Mouse (Mus musculus) brown adipose tissue, adult 24 weeks (tissue): ENCODE results near the gene Fhdc1. TPM values are rescaled to one million over a fixed set of nuclear protein-coding genes. Genes with fewer than 3 reads are reported as not detected.
A peak's percentile ranks its signal among the peaks of the same experiment; 100 is the strongest.

Experiments
- H3K27ac ChIP-seq: fragments of 200-500 bp; replicated peaks from 2 replicates; pipeline ENCODE4 v1.5.1; 2012; ENCODE audit warnings: low read depth, mild to moderate bottlenecking, low read length
- H3K4me1 ChIP-seq: fragments of 200-500 bp; 2 replicates; pipeline ENCODE4 v1.6.1; 2012; ENCODE audit warnings: low read length, mixed read lengths; ENCODE audit not compliant: control insufficient read depth, insufficient read depth, insufficient read length
- H3K4me3 ChIP-seq: fragments of 200-500 bp; 2 replicates; pipeline ENCODE4 v1.5.1; 2012; ENCODE audit warnings: low read depth, mild to moderate bottlenecking, low read length, moderate library complexity; ENCODE audit not compliant: insufficient read depth
- polyA plus RNA-seq: library from polyadenylated mRNA; stranded (reverse); fragments of >200 nt; gene quantifications from 2 replicates; pipeline ENCODE4 v1.2.4, GENCODE M21; 2012; ENCODE audit not compliant: missing spikeins, insufficient read depth, insufficient read length

The Fhdc1 gene
- 2.0 and 4.1 TPM in 2 replicates for polyA plus RNA-seq

GRCm38 (mm10) chr3:84480006-84480897 lies at the start of gene Fhdc1:
TSS of gene Fhdc1 (minus strand) at chr3:84480429.
- no peak within 1 kb of the TSS for H3K27ac ChIP-seq
- H3K4me1 ChIP-seq: peaks cover 5% of the 10 kb centered on the region; the same call in 1 of the 2 replicates
- H3K4me3 ChIP-seq: peak within 1 kb of the TSS; percentile 56

- Histone ChIP-seq H3K27ac (no peak overlapping the region), H3K4me1 (no peaks in the 10 kb centered on the region), H3K4me3 (no peak overlapping the region)
These were observed 48.8 kb upstream of the Fhdc1 start for GRCm38 (mm10) chr3:84529021-84529420.

GRCm38 (mm10) chr3:84524952-84525351 lies 44.7 kb upstream of the Fhdc1 start:
- Histone ChIP-seq H3K4me1 (no peaks in the 10 kb centered on the region), H3K4me3 (no peak overlapping the region), H3K27ac (no peak overlapping the region)

- Histone ChIP-seq H3K4me3 (no peak overlapping the region), H3K27ac (no peak overlapping the region), H3K4me1 (no peaks in the 10 kb centered on the region; the same call in 1 of the 2 replicates)
These were observed 35.9 kb upstream of the Fhdc1 start for GRCm38 (mm10) chr3:84516163-84516562.

- Histone ChIP-seq H3K4me3 (no peak overlapping the region), H3K4me1 (no peaks in the 10 kb centered on the region; the same call in 1 of the 2 replicates)
These were observed 32.7 kb upstream of the Fhdc1 start for GRCm38 (mm10) chr3:84512774-84513515.

GRCm38 (mm10) chr3:84505193-84505592 lies 25.0 kb upstream of the Fhdc1 start:
- Histone ChIP-seq H3K4me1 (peaks cover 3% of the 10 kb centered on the region), H3K4me3 (no peak overlapping the region), H3K27ac (no peak overlapping the region)

More at GRCm38 (mm10) chr3:84512774-84513515, 32.7 kb upstream of the Fhdc1 start:
- no peak overlapping the region for H3K27ac ChIP-seq

GRCm38 (mm10) chr3:84504291-84504690 lies 24.1 kb upstream of the Fhdc1 start:
- no peak overlapping the region for H3K4me3 ChIP-seq
- peaks cover 3% of the 10 kb centered on the region for H3K4me1 ChIP-seq
- no peak overlapping the region for H3K27ac ChIP-seq

- H3K27ac ChIP-seq: no peak overlapping the region
- H3K4me1 ChIP-seq: peaks cover 3% of the 10 kb centered on the region
- H3K4me3 ChIP-seq: no peak overlapping the region
These were observed 21.9 kb upstream of the Fhdc1 start for GRCm38 (mm10) chr3:84502101-84502500.

- H3K4me1 ChIP-seq: peaks cover 3% of the 10 kb centered on the region
- H3K4me3 ChIP-seq: no peak overlapping the region
- peak overlapping the region; percentile 76 for H3K27ac ChIP-seq
These were observed 20.3 kb upstream of the Fhdc1 start for GRCm38 (mm10) chr3:84500491-84500890.

GRCm38 (mm10) chr3:84497718-84498117 lies 17.5 kb upstream of the Fhdc1 start:
- Histone ChIP-seq H3K27ac (no peak overlapping the region), H3K4me1 (peaks cover 3% of the 10 kb centered on the region), H3K4me3 (no peak overlapping the region)

- Histone ChIP-seq H3K4me3 (no peak overlapping the region), H3K27ac (no peak overlapping the region), H3K4me1 (no peaks in the 10 kb centered on the region)
These were observed 12.4 kb upstream of the Fhdc1 start for GRCm38 (mm10) chr3:84492657-84493056.

GRCm38 (mm10) chr3:84492148-84492547 lies 11.9 kb upstream of the Fhdc1 start:
- no peak overlapping the region for H3K27ac ChIP-seq

GRCm38 (mm10) chr3:84488716-84489115 lies 8.5 kb upstream of the Fhdc1 start:
- Histone ChIP-seq H3K4me1 (no peaks in the 10 kb centered on the region), H3K27ac (no peak overlapping the region), H3K4me3 (no peak overlapping the region)

More at GRCm38 (mm10) chr3:84492148-84492547, 11.9 kb upstream of the Fhdc1 start:
- H3K4me1 ChIP-seq: no peaks in the 10 kb centered on the region
- no peak overlapping the region for H3K4me3 ChIP-seq

- Histone ChIP-seq H3K4me3 (no peak overlapping the region), H3K4me1 (peaks cover 5% of the 10 kb centered on the region; the same call in 1 of the 2 replicates), H3K27ac (peak overlapping the region; percentile 70)
These were observed 4.7 kb upstream of the Fhdc1 start for GRCm38 (mm10) chr3:84484891-84485290.

- H3K4me1 ChIP-seq: peaks cover 5% of the 10 kb centered on the region; the same call in 1 of the 2 replicates
- no peak overlapping the region for H3K4me3 ChIP-seq
- H3K27ac ChIP-seq: peak overlapping the region; percentile 70
These were observed 4.1 kb upstream of the Fhdc1 start for GRCm38 (mm10) chr3:84484333-84484732.
